Mouse (Mus musculus): ENCODE results near the gene Ip6k3.

The Ip6k3 gene

GRCm38 (mm10) chr17:27120561-27121024 lies 47.0 kb downstream of the Ip6k3 start:
- DNase-seq, result peak; percentile 97

GRCm38 (mm10) chr17:27119954-27120353 lies 47.6 kb downstream of the Ip6k3 start:
- DNase-seq, result peak; percentile 69

- peak; percentile 58 for DNase-seq
These were observed 48.1 kb downstream of the Ip6k3 start for GRCm38 (mm10) chr17:27119540-27119895.

GRCm38 (mm10) chr17:27118676-27119539 lies 48.7 kb downstream of the Ip6k3 start:
- no peak for DNase-seq

DNA sequence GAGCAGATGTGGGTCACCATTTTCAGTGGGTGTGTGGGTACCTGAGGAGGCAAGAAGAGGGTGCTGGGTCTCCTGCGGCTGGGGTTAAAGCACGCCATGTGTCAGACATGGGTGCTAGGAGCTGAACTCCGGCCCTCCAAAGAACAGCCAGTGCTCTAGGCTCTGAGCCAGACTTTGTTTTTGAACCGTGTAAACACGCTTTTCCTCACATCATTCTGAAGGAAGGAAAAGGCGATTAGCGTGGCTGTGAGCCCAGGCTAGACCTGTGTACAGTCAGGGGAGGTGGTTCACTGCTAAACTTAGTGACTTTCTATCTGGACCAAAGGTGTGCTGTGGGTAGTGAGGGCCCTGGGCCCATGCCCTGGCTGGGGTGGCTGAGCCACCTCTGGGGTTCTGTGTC lies 57.5 kb downstream of the Ip6k3 start:
- no peak for DNase-seq

GRCm38 (mm10) chr17:27107936-27108335 lies 59.7 kb downstream of the Ip6k3 start:
- DNase-seq, result no peak

DNA sequence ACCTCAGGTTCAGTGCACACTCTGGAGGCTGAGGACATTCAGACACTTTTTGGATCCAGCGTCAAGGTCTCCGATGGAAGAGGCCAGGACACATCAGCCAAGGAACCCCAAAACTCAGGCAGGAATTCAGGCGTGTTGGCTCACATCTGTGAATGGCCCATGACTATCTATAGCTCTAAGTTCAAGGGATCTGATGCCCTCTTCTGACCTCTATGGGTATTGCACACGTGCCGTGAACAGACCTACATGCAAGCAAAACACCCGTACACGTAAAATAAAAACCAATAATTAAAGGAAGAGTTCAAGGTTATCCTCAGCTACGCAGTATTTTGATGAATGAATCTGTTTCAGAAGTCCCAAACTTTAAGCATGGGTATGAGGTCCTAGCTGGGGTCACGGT lies 60.9 kb downstream of the Ip6k3 start:
- no peak for DNase-seq

DNA sequence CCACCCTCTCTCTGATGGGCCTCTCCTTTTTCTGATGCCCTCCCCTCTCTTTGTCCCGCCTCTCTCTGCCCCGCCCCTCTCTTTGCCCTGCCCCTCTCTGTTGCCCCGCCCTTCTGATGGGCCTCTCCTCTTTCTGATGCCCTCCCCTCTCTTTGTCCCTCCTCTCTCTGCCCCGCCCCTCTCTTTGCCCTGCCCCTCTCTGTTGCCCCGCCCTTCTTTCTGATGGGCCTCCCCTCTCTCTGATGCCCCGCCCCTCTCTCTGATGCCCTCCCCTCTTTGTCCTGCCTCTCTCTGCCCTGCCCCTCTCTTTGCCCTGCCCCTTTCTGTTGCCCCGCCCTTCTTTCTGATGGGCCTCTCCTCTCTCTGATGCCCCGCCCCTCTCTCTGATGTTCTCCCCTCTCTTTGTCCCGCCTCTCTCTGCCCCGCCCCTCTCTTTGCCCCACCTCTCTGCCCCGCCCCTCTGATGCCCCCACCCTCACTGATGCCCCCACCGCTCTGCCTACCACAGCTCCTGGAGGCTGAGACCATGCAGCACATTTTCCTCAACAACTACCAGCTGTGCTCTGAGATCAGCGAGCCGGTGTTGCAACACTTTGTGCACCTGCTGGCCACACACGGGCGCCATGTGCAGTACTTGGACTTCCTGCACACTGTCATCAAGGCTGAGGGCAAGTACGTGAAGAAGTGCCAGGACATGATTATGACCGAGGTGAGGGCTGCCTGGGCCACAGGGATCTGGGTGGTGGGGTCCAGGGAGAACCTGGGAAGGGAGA lies 61.7 kb downstream of the Ip6k3 start:
- no peak for DNase-seq

- no peak for DNase-seq
These were observed 65.9 kb downstream of the Ip6k3 start for GRCm38 (mm10) chr17:27101675-27102074.

GRCm38 (mm10) chr17:27095690-27096089 lies 71.9 kb downstream of the Ip6k3 start:
- DNase-seq, result peak; percentile 49

Measured in cerebellum, adult 9-11 months (tissue).